Mouse (Mus musculus): ENCODE results near the gene Add3. TPM values are rescaled to one million over a fixed set of nuclear protein-coding genes. Genes with fewer than 3 reads are reported as not detected.

The Add3 gene
- polyA plus RNA-seq, 2 experiments: 53.0 to 89.5 TPM

- Histone ChIP-seq H3K27ac (replicated peaks; ENCODE audit: low read depth, low read length) (no peak overlapping the region), H3K4me1 (ENCODE audit: control insufficient read depth, insufficient read depth, low read length) (0 out of 2 replicates have a peak, but pooled peaks cover 3% of the 10 kb centered on the region), H3K4me2 (replicated peaks; ENCODE audit: low read depth, low read length, severe bottlenecking) (no peak overlapping the region), H3K9ac (ENCODE audit: low read depth, low read length, severe bottlenecking) (no peak overlapping the region), H3K4me3 (replicated peaks; ENCODE audit: low read length) (no peak overlapping the region), H3K9me3 (ENCODE audit: control insufficient read depth, low read length) (no peaks in the 10 kb centered on the region), H3K27me3 (ENCODE audit: control insufficient read depth, insufficient read depth, low read length) (no peaks in the 10 kb centered on the region), H3K36me3 (ENCODE audit: control insufficient read depth, insufficient read depth, low read length) (no peaks in the 10 kb centered on the region)
- no peak for ATAC-seq (ENCODE audit: low FRiP score, low read depth)
- no peak for DNase-seq (ENCODE audit: low spot score)
- no peak for TF ChIP-seq POLR2A (IDR thresholded peaks at IDR 0.05; ENCODE audit: borderline replicate concordance, extremely low read depth, insufficient read depth, insufficient read length)
- 80% methylated on average over 10 of the region's 10 CpGs for WGBS
These were observed 142.3 kb downstream of the Add3 start for GRCm38 (mm10) chr19:53282571-53282970.

GRCm38 (mm10) chr19:53283742-53284141, 143.5 kb downstream of the Add3 start:
- H3K9ac ChIP-seq (ENCODE audit: low read depth, low read length, severe bottlenecking): no peak overlapping the region
- no peaks in the 10 kb centered on the region for H3K36me3 ChIP-seq (ENCODE audit: control insufficient read depth, insufficient read depth, low read length)
- no peak overlapping the region for H3K4me3 ChIP-seq (replicated peaks; ENCODE audit: low read length)
- H3K4me1 ChIP-seq (ENCODE audit: control insufficient read depth, insufficient read depth, low read length): 0 out of 2 replicates have a peak, but pooled peaks cover 2% of the 10 kb centered on the region
- no peak overlapping the region for H3K4me2 ChIP-seq (replicated peaks; ENCODE audit: low read depth, low read length, severe bottlenecking)
- DNase-seq (ENCODE audit: low spot score) (no peak), ATAC-seq (ENCODE audit: low FRiP score, low read depth) (no peak)
- H3K27me3 ChIP-seq (ENCODE audit: control insufficient read depth, insufficient read depth, low read length): no peaks in the 10 kb centered on the region
- H3K27ac ChIP-seq (replicated peaks; ENCODE audit: low read depth, low read length): no peak overlapping the region
- H3K9me3 ChIP-seq (ENCODE audit: control insufficient read depth, low read length): no peaks in the 10 kb centered on the region
- 85% methylated on average over 7 of the region's 7 CpGs for WGBS
- no peak for TF ChIP-seq POLR2A (IDR thresholded peaks at IDR 0.05; ENCODE audit: borderline replicate concordance, extremely low read depth, insufficient read depth, insufficient read length)

GRCm38 (mm10) chr19:53284268-53285208, 144.3 kb downstream of the Add3 start:
- DNase-seq (ENCODE audit: low spot score): no peak
- WGBS: 42% methylated on average over 20 of the region's 20 CpGs

GRCm38 (mm10) chr19:53296331-53297254, 156.3 kb downstream of the Add3 start:
- WGBS: 78% methylated on average over 23 of the region's 23 CpGs
- TF ChIP-seq POLR2A (IDR thresholded peaks at IDR 0.05; ENCODE audit: borderline replicate concordance, extremely low read depth, insufficient read depth, insufficient read length): no peak
- H3K27me3 ChIP-seq (ENCODE audit: control insufficient read depth, insufficient read depth, low read length): no peaks in the 10 kb centered on the region
- no peak for DNase-seq (ENCODE audit: low spot score)
- no peak for ATAC-seq (ENCODE audit: low FRiP score, low read depth)
- no peaks in the 10 kb centered on the region for H3K4me1 ChIP-seq (ENCODE audit: control insufficient read depth, insufficient read depth, low read length)
- no peak overlapping the region for H3K9ac ChIP-seq (ENCODE audit: low read depth, low read length, severe bottlenecking)
- H3K4me2 ChIP-seq (replicated peaks; ENCODE audit: low read depth, low read length, severe bottlenecking): no peak overlapping the region
- no peaks in the 10 kb centered on the region for H3K36me3 ChIP-seq (ENCODE audit: control insufficient read depth, insufficient read depth, low read length)
- no peak overlapping the region for H3K4me3 ChIP-seq (replicated peaks; ENCODE audit: low read length)
- H3K9me3 ChIP-seq (ENCODE audit: control insufficient read depth, low read length): no peaks in the 10 kb centered on the region
- no peak overlapping the region for H3K27ac ChIP-seq (replicated peaks; ENCODE audit: low read depth, low read length)

More at GRCm38 (mm10) chr19:53284268-53285208, 144.3 kb downstream of the Add3 start:
- Histone ChIP-seq H3K36me3 (ENCODE audit: control insufficient read depth, insufficient read depth, low read length) (no peaks in the 10 kb centered on the region), H3K27me3 (ENCODE audit: control insufficient read depth, insufficient read depth, low read length) (no peaks in the 10 kb centered on the region), H3K4me1 (ENCODE audit: control insufficient read depth, insufficient read depth, low read length) (no peaks in the 10 kb centered on the region), H3K9me3 (ENCODE audit: control insufficient read depth, low read length) (no peaks in the 10 kb centered on the region), H3K4me2 (replicated peaks; ENCODE audit: low read depth, low read length, severe bottlenecking) (no peak overlapping the region), H3K4me3 (replicated peaks; ENCODE audit: low read length) (no peak overlapping the region), H3K27ac (replicated peaks; ENCODE audit: low read depth, low read length) (no peak overlapping the region), H3K9ac (ENCODE audit: low read depth, low read length, severe bottlenecking) (no peak overlapping the region)
- no peak for ATAC-seq (ENCODE audit: low FRiP score, low read depth)
- no peak for TF ChIP-seq POLR2A (IDR thresholded peaks at IDR 0.05; ENCODE audit: borderline replicate concordance, extremely low read depth, insufficient read depth, insufficient read length)

Other genes starting within 250 kb of the Add3 start
- gene Xpnpep1, start 100.2 kb upstream of the Add3 start, polyA plus RNA-seq (2012; rRNA removed): 101 and 111 TPM in 2 replicates
- 157 and 159 TPM in 2 replicates for gene Xpnpep1, start 100.2 kb upstream of the Add3 start, polyA plus RNA-seq (2014; fragmentation: Nextera tagmentation; extraction: Ambion mirVana)
- 25.8 and 28.5 TPM in 2 replicates for gene Mxi1, start 170.1 kb downstream of the Add3 start, polyA plus RNA-seq (2012; rRNA removed)
- gene Mxi1, start 170.1 kb downstream of the Add3 start, polyA plus RNA-seq (2014; fragmentation: Nextera tagmentation; extraction: Ambion mirVana): 40.1 and 42.2 TPM in 2 replicates
- not detected in 2 replicates for gene Gm10197, start 231.3 kb downstream of the Add3 start, polyA plus RNA-seq (2012; rRNA removed)
- 4.4 TPM in 1 of 2 replicates, not detected in the other for gene Gm10197, start 231.3 kb downstream of the Add3 start, polyA plus RNA-seq (2014; fragmentation: Nextera tagmentation; extraction: Ambion mirVana)